Mouse (Mus musculus): Measurements from ENCODE around the gene Aqp5. TPM values are rescaled to one million over a fixed set of nuclear protein-coding genes. Genes with fewer than 3 reads are reported as not detected.

The Aqp5 gene
- polyA plus RNA-seq, 1 experiment from 2014 or later = 0.38 TPM

DNA sequence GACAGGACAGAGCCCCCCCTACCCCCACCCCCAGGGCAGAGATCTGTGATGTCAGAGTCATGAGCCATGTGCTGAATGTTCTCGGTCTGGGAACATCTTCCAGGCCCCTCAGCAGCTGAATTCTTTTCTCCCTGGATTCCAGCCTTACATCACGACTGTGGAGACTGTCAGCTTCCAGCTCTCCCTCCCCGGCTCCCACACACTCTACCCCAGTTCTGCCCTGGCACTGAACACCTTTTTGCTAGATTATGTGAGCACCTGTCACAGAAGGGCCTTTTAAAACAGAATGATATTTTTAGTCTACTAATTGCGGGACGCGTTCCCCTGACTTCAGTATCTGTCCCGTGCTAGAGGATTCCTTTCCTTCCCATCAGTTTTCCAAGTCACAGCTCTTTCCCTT, 21.0 kb downstream of the Aqp5 start:
- H3K27ac ChIP-seq (ENCODE audit: low read depth, low read length) = no peak overlapping the region
- H3K4me2 ChIP-seq = no peak overlapping the region
- H3K4me1 ChIP-seq (ENCODE audit: control insufficient read depth, insufficient read depth, low read length) = peaks cover 19% of the 10 kb centered on the region
- 72% methylated on average over 7 of the region's 7 CpGs for WGBS
- H3K36me3 ChIP-seq (ENCODE audit: control insufficient read depth, insufficient read depth, low read length) = no peaks in the 10 kb centered on the region
- ATAC-seq (ENCODE audit: low FRiP score) (no peak), DNase-seq (ENCODE audit: low spot score, missing footprints) (no peak)
- no peak overlapping the region for H3K4me3 ChIP-seq (ENCODE audit: low read depth, low read length)
- H3K9ac ChIP-seq (ENCODE audit: low read length) = no peak overlapping the region
- H3K27me3 ChIP-seq (ENCODE audit: control insufficient read depth, insufficient read depth, low read length) = no peaks in the 10 kb centered on the region
- H3K9me3 ChIP-seq (ENCODE audit: control insufficient read depth, low read length) = no peaks in the 10 kb centered on the region

DNA sequence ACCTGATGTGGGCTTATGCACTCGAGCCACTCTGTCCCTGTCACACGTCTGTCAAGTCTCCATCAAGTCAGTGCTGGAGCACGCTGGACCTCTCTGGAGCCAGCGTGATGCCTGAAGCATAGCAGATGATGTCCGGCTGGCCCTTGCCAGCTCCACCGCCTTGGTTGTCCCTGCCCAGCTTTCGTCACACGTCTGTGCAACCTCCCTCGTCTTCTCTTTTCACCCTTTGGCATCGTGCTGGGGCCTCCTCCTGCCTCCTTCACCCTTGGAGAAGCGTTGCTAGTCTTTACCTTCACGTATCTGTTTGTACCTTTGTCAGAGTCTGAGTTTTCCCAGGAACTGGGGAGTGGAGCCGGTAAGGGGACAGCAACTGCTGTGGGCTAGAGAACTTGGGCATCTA, 23.7 kb downstream of the Aqp5 start:
- no peaks in the 10 kb centered on the region for H3K27me3 ChIP-seq (ENCODE audit: control insufficient read depth, insufficient read depth, low read length)
- H3K9ac ChIP-seq (ENCODE audit: low read length) = no peak overlapping the region
- no peak overlapping the region for H3K27ac ChIP-seq (ENCODE audit: low read depth, low read length)
- no peak overlapping the region for H3K4me2 ChIP-seq
- DNase-seq (ENCODE audit: low spot score, missing footprints) (no peak), ATAC-seq (ENCODE audit: low FRiP score) (no peak)
- H3K4me3 ChIP-seq (ENCODE audit: low read depth, low read length) = no peak overlapping the region
- no peaks in the 10 kb centered on the region for H3K9me3 ChIP-seq (ENCODE audit: control insufficient read depth, low read length)
- 0 out of 2 replicates have a peak, but pooled peaks cover 10% of the 10 kb centered on the region for H3K4me1 ChIP-seq (ENCODE audit: control insufficient read depth, insufficient read depth, low read length)
- 76% methylated on average over 13 of the region's 13 CpGs for WGBS
- H3K36me3 ChIP-seq (ENCODE audit: control insufficient read depth, insufficient read depth, low read length) = no peaks in the 10 kb centered on the region

DNA sequence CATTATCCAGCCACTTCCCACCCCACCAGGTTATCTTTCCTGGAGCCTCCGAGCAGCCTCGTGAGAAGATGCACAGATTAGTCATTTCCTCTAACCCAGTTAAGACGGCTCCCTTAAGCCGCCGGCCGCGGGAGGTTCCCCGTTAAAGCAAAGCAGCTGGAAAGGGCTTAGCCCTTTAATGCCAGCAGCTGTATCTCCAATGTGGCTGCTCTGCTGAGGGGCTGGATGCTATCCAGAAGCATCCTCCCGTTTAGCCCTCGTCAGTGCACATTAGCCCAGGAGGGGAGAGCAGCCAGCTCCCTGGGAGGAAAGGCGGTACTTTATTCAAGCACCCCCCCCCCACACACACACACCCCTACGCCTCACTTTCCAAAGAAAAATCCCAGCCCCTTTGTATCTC, 24.2 kb downstream of the Aqp5 start:
- H3K36me3 ChIP-seq (ENCODE audit: control insufficient read depth, insufficient read depth, low read length) = no peaks in the 10 kb centered on the region
- ATAC-seq (ENCODE audit: low FRiP score) (no peak), DNase-seq (ENCODE audit: low spot score, missing footprints) (no peak)
- H3K27me3 ChIP-seq (ENCODE audit: control insufficient read depth, insufficient read depth, low read length) = no peaks in the 10 kb centered on the region
- WGBS = 5% methylated on average over 12 of the region's 12 CpGs
- H3K4me2 ChIP-seq = no peak overlapping the region
- H3K9ac ChIP-seq (ENCODE audit: low read length) = peak overlapping the region; percentile 20; the same call in 1 of the 2 replicates
- H3K9me3 ChIP-seq (ENCODE audit: control insufficient read depth, low read length) = no peaks in the 10 kb centered on the region
- no peak overlapping the region for H3K27ac ChIP-seq (ENCODE audit: low read depth, low read length)
- H3K4me1 ChIP-seq (ENCODE audit: control insufficient read depth, insufficient read depth, low read length) = 0 out of 2 replicates have a peak, but pooled peaks cover 10% of the 10 kb centered on the region
- H3K4me3 ChIP-seq (ENCODE audit: low read depth, low read length) = no peak overlapping the region

DNA sequence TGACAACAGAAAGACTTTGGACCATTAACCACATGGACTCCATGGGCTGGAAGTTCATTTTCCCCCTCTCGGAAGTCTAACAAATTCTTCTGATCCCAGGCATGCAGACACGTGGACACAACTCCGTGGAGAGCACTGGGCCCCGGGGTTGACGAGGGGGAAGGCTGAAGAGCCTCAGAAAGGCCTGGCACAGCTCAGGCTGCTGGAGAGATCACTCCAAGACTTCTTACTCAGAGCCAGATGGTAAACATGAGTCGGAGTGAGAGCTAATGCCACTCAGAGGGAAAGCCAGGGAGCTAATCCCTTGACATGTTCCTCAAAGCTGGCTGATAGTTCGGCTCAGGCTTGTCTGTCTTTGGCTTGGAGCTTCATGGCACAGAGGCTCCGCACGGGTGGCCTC, 24.7 kb downstream of the Aqp5 start:
- no peak for ATAC-seq (ENCODE audit: low FRiP score)
- 36% methylated on average over 9 of the region's 9 CpGs for WGBS
- no peaks in the 10 kb centered on the region for H3K36me3 ChIP-seq (ENCODE audit: control insufficient read depth, insufficient read depth, low read length)
- H3K4me1 ChIP-seq (ENCODE audit: control insufficient read depth, insufficient read depth, low read length) = 0 out of 2 replicates have a peak, but pooled peaks cover 10% of the 10 kb centered on the region
- no peak overlapping the region for H3K9ac ChIP-seq (ENCODE audit: low read length)
- H3K4me2 ChIP-seq = no peak overlapping the region
- no peaks in the 10 kb centered on the region for H3K27me3 ChIP-seq (ENCODE audit: control insufficient read depth, insufficient read depth, low read length)
- no peak for DNase-seq (ENCODE audit: low spot score, missing footprints)
- no peaks in the 10 kb centered on the region for H3K9me3 ChIP-seq (ENCODE audit: control insufficient read depth, low read length)
- no peak overlapping the region for H3K4me3 ChIP-seq (ENCODE audit: low read depth, low read length)
- H3K27ac ChIP-seq (ENCODE audit: low read depth, low read length) = no peak overlapping the region

DNA sequence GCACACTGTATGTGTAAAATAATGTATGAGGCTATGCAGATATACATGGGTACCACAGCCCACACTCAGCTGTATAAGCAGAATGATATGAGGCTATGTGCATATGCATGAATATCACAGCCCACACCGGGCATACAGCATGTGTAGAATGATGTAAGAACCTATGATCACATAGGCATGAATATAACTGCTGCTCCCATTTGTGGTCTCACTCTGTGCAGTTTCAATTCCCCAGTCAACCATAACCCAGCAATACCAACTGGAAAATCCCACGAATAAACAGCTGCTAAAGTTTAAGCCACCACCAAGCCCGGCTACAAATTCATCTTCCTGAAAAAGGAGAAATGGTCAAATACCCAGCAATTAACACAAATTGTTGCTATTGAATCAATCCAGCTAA, 28.0 kb downstream of the Aqp5 start:
- WGBS = 90% methylated on average over 3 of the region's 3 CpGs
- Histone ChIP-seq H3K36me3 (ENCODE audit: control insufficient read depth, insufficient read depth, low read length) (peaks cover 12% of the 10 kb centered on the region), H3K4me2 (no peak overlapping the region), H3K9ac (ENCODE audit: low read length) (no peak overlapping the region), H3K4me1 (ENCODE audit: control insufficient read depth, insufficient read depth, low read length) (0 out of 2 replicates have a peak, but pooled peaks cover 8% of the 10 kb centered on the region), H3K27ac (ENCODE audit: low read depth, low read length) (no peak overlapping the region), H3K27me3 (ENCODE audit: control insufficient read depth, insufficient read depth, low read length) (no peaks in the 10 kb centered on the region), H3K4me3 (ENCODE audit: low read depth, low read length) (no peak overlapping the region), H3K9me3 (ENCODE audit: control insufficient read depth, low read length) (no peaks in the 10 kb centered on the region)
- ATAC-seq (ENCODE audit: low FRiP score) (no peak), DNase-seq (ENCODE audit: low spot score, missing footprints) (no peak)

DNA sequence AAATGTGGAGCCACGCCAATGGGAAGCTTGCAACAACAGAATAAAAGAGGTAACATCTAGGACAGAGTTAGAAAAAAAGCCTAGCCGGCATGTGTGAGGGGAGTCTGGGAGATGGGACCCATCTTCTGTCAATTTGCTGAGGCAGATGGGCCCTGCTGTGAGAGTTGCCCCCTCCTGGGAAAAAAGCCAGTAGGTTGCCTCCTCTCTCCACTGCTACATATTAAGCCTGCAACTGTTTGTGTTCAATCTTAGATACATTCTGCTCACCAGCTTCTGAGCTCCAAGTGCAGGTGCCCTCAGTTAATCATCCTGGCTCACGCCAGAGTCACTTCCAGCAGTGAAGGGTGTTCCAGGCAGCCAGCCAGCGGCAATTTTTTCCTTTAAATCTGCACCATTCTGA, 29.2 kb downstream of the Aqp5 start:
- H3K9me3 ChIP-seq (ENCODE audit: control insufficient read depth, low read length) = no peaks in the 10 kb centered on the region
- no peak overlapping the region for H3K27ac ChIP-seq (ENCODE audit: low read depth, low read length)
- 0 out of 2 replicates have a peak, but pooled peaks cover 7% of the 10 kb centered on the region for H3K4me1 ChIP-seq (ENCODE audit: control insufficient read depth, insufficient read depth, low read length)
- peaks cover 19% of the 10 kb centered on the region for H3K36me3 ChIP-seq (ENCODE audit: control insufficient read depth, insufficient read depth, low read length)
- ATAC-seq (ENCODE audit: low FRiP score) (no peak), DNase-seq (ENCODE audit: low spot score, missing footprints) (no peak)
- H3K4me3 ChIP-seq (ENCODE audit: low read depth, low read length) = no peak overlapping the region
- no peak overlapping the region for H3K4me2 ChIP-seq
- H3K9ac ChIP-seq (ENCODE audit: low read length) = no peak overlapping the region
- H3K27me3 ChIP-seq (ENCODE audit: control insufficient read depth, insufficient read depth, low read length) = no peaks in the 10 kb centered on the region
- WGBS = 85% methylated on average over 4 of the region's 4 CpGs

DNA sequence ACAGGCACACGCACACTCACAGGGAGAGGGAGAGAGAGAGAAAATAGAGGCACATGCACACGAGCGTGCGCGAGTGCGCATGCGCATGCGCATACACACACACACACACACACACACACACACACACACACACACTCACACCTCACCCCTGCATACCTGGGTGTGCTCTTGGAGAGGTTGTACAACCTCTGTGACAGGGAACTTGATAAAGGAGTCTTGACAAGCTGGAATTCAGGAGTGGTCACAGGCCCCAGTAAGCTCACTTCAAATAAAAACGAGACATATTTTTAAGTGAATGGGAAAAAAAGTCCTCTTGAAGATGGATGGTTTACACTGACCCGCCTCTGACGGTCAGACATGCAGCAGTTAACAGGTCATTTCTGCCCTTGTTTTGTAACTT, 31.5 kb downstream of the Aqp5 start:
- ATAC-seq (ENCODE audit: low FRiP score) (no peak), DNase-seq (ENCODE audit: low spot score, missing footprints) (no peak)
- Histone ChIP-seq H3K4me1 (ENCODE audit: control insufficient read depth, insufficient read depth, low read length) (no peaks in the 10 kb centered on the region), H3K4me3 (ENCODE audit: low read depth, low read length) (no peak overlapping the region), H3K4me2 (no peak overlapping the region), H3K9me3 (ENCODE audit: control insufficient read depth, low read length) (no peaks in the 10 kb centered on the region), H3K36me3 (ENCODE audit: control insufficient read depth, insufficient read depth, low read length) (peaks cover 33% of the 10 kb centered on the region), H3K9ac (ENCODE audit: low read length) (no peak overlapping the region), H3K27ac (ENCODE audit: low read depth, low read length) (no peak overlapping the region), H3K27me3 (ENCODE audit: control insufficient read depth, insufficient read depth, low read length) (no peaks in the 10 kb centered on the region)
- WGBS = 97% methylated on average over 11 of the region's 11 CpGs

DNA sequence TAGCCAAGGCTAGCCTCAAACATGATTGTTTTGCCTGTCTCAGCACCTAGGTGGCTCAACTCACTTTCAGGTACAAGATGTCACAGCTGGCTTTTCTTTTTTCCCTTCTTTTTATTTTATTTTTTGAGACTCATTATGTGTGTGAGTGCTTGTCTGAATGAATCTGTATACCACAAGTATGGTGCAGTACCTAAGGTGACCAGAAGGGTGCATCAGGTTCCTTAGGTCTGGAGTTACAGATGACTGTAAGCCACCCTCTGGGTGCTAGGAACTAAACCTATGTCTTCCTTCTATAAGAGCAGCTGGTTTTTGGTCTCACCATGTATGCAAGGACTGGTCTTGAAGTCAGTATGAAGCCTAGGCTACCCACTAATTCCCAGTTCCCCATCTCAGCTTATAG, 41.0 kb downstream of the Aqp5 start:
- H3K4me2 ChIP-seq = no peak overlapping the region
- ATAC-seq (ENCODE audit: low FRiP score) (no peak), DNase-seq (ENCODE audit: low spot score, missing footprints) (peak; percentile 88)
- H3K9me3 ChIP-seq (ENCODE audit: control insufficient read depth, low read length) = no peaks in the 10 kb centered on the region; the same call in 1 of the 2 replicates
- H3K9ac ChIP-seq (ENCODE audit: low read length) = no peak overlapping the region
- H3K4me1 ChIP-seq (ENCODE audit: control insufficient read depth, insufficient read depth, low read length) = no peaks in the 10 kb centered on the region
- H3K4me3 ChIP-seq (ENCODE audit: low read depth, low read length) = no peak overlapping the region
- peaks cover 51% of the 10 kb centered on the region for H3K36me3 ChIP-seq (ENCODE audit: control insufficient read depth, insufficient read depth, low read length)
- H3K27ac ChIP-seq (ENCODE audit: low read depth, low read length) = no peak overlapping the region
- H3K27me3 ChIP-seq (ENCODE audit: control insufficient read depth, insufficient read depth, low read length) = no peaks in the 10 kb centered on the region

DNA sequence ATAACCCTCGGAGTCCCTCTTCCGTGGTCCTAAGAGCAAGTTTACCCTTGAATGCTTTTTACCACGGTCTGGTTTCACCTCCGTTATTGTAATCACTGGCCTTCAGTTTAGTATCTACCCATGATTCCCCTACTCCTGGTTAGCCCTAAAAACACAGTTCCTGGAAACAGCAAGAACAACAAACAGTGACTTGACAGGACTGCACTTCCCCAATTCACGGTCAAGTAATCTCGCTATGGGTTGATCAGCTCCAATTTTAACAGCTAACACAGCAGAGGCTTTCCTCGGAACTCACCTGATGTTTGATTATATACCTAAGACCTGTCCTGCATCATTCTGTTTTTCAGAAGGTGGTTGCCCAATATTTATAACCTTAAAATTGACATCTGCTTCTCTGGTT, 44.1 kb downstream of the Aqp5 start:
- Histone ChIP-seq H3K4me2 (no peak overlapping the region), H3K4me1 (ENCODE audit: control insufficient read depth, insufficient read depth, low read length) (no peaks in the 10 kb centered on the region), H3K27ac (ENCODE audit: low read depth, low read length) (no peak overlapping the region), H3K9me3 (ENCODE audit: control insufficient read depth, low read length) (no peaks in the 10 kb centered on the region; the same call in 1 of the 2 replicates), H3K36me3 (ENCODE audit: control insufficient read depth, insufficient read depth, low read length) (peaks cover 53% of the 10 kb centered on the region), H3K9ac (ENCODE audit: low read length) (no peak overlapping the region), H3K27me3 (ENCODE audit: control insufficient read depth, insufficient read depth, low read length) (no peaks in the 10 kb centered on the region), H3K4me3 (ENCODE audit: low read depth, low read length) (no peak overlapping the region)
- ATAC-seq (ENCODE audit: low FRiP score) (no peak), DNase-seq (ENCODE audit: low spot score, missing footprints) (no peak)
- WGBS = 94% methylated on average over 7 of the region's 7 CpGs

Data from midbrain, embryonic 11.5 days (tissue).